Mouse (Mus musculus): Measurements from ENCODE around the gene Adgrl4. TPM values are rescaled to one million over a fixed set of nuclear protein-coding genes. Genes with fewer than 3 reads are reported as not detected.

Adgrl4 gene
- polyA plus RNA-seq, 1 experiment from 2014 or later = 4.2 TPM

GRCm38 (mm10) chr3:151431507-151431906, 6.2 kb upstream of the Adgrl4 start:
- 54% methylated on average over 2 of the region's 2 CpGs for WGBS
- no peak for TF ChIP-seq CTCF (IDR thresholded peaks at IDR 0.05; ENCODE audit: low read depth)
- no peak for ATAC-seq (ENCODE audit: low FRiP score, low TSS enrichment)

GRCm38 (mm10) chr3:151438364-151438763, 677 bp downstream of the Adgrl4 start:
- DNase-seq (ENCODE audit: low spot score) = no peak
- Histone ChIP-seq H3K4me1 (replicated peaks; ENCODE audit: control insufficient read depth, insufficient read depth) (no peaks in the 10 kb centered on the region), H3K27ac (replicated peaks) (no peak overlapping the region), H3K27me3 (ENCODE audit: control insufficient read depth, insufficient read depth, low read length) (no peaks in the 10 kb centered on the region), H3K4me2 (replicated peaks; ENCODE audit: low read depth) (no peak overlapping the region), H3K9me3 (ENCODE audit: control insufficient read depth, low read length) (no peaks in the 10 kb centered on the region), H3K4me3 (ENCODE audit: low read depth, low read length) (no peak overlapping the region), H3K36me3 (ENCODE audit: control insufficient read depth, insufficient read depth, low read length) (no peaks in the 10 kb centered on the region), H3K9ac (ENCODE audit: low read length) (no peak overlapping the region)
- no peak for TF ChIP-seq CTCF (IDR thresholded peaks at IDR 0.05; ENCODE audit: low read depth)
- no peak for TF ChIP-seq EP300 (optimal IDR thresholded peaks at IDR 0.05)
- no peak for ATAC-seq (ENCODE audit: low FRiP score, low TSS enrichment)
- WGBS = 61% methylated on average over 5 of the region's 5 CpGs

More at GRCm38 (mm10) chr3:151431507-151431906, 6.2 kb upstream of the Adgrl4 start:
- H3K9me3 ChIP-seq (ENCODE audit: control insufficient read depth, low read length) = no peaks in the 10 kb centered on the region
- no peak for DNase-seq (ENCODE audit: low spot score)
- no peaks in the 10 kb centered on the region for H3K36me3 ChIP-seq (ENCODE audit: control insufficient read depth, insufficient read depth, low read length)
- H3K4me1 ChIP-seq (replicated peaks; ENCODE audit: control insufficient read depth, insufficient read depth) = no peaks in the 10 kb centered on the region
- no peak overlapping the region for H3K27ac ChIP-seq (replicated peaks)
- H3K9ac ChIP-seq (ENCODE audit: low read length) = no peak overlapping the region
- H3K4me2 ChIP-seq (replicated peaks; ENCODE audit: low read depth) = no peak overlapping the region
- H3K4me3 ChIP-seq (ENCODE audit: low read depth, low read length) = no peak overlapping the region
- H3K27me3 ChIP-seq (ENCODE audit: control insufficient read depth, insufficient read depth, low read length) = no peaks in the 10 kb centered on the region

GRCm38 (mm10) chr3:151439976-151440375, 2.3 kb downstream of the Adgrl4 start:
- Histone ChIP-seq H3K36me3 (ENCODE audit: control insufficient read depth, insufficient read depth, low read length) (no peaks in the 10 kb centered on the region), H3K4me1 (replicated peaks; ENCODE audit: control insufficient read depth, insufficient read depth) (no peaks in the 10 kb centered on the region), H3K27me3 (ENCODE audit: control insufficient read depth, insufficient read depth, low read length) (no peaks in the 10 kb centered on the region), H3K4me2 (replicated peaks; ENCODE audit: low read depth) (no peak overlapping the region), H3K27ac (replicated peaks) (no peak overlapping the region), H3K9ac (ENCODE audit: low read length) (no peak overlapping the region), H3K4me3 (ENCODE audit: low read depth, low read length) (no peak overlapping the region), H3K9me3 (ENCODE audit: control insufficient read depth, low read length) (no peaks in the 10 kb centered on the region)
- DNase-seq (ENCODE audit: low spot score) (no peak), ATAC-seq (ENCODE audit: low FRiP score, low TSS enrichment) (no peak)
- WGBS = 64% methylated on average over 2 of the region's 2 CpGs
- TF ChIP-seq EP300 (optimal IDR thresholded peaks at IDR 0.05) (no peak), CTCF (IDR thresholded peaks at IDR 0.05; ENCODE audit: low read depth) (no peak)

- Histone ChIP-seq H3K9me3 (ENCODE audit: control insufficient read depth, low read length) (no peaks in the 10 kb centered on the region), H3K9ac (ENCODE audit: low read length) (no peak overlapping the region), H3K27ac (replicated peaks) (no peak overlapping the region), H3K4me1 (replicated peaks; ENCODE audit: control insufficient read depth, insufficient read depth) (no peaks in the 10 kb centered on the region), H3K27me3 (ENCODE audit: control insufficient read depth, insufficient read depth, low read length) (no peaks in the 10 kb centered on the region), H3K4me2 (replicated peaks; ENCODE audit: low read depth) (no peak overlapping the region), H3K36me3 (ENCODE audit: control insufficient read depth, insufficient read depth, low read length) (no peaks in the 10 kb centered on the region), H3K4me3 (ENCODE audit: low read depth, low read length) (no peak overlapping the region)
- no peak for ATAC-seq (ENCODE audit: low FRiP score, low TSS enrichment)
- WGBS = 75% methylated on average over 2 of the region's 2 CpGs
- no peak for DNase-seq (ENCODE audit: low spot score)
- TF ChIP-seq EP300 (optimal IDR thresholded peaks at IDR 0.05) = no peak
- TF ChIP-seq CTCF (IDR thresholded peaks at IDR 0.05; ENCODE audit: low read depth) = no peak
Measured at GRCm38 (mm10) chr3:151442026-151442425, 4.3 kb downstream of the Adgrl4 start.

GRCm38 (mm10) chr3:151443486-151443885, 5.8 kb downstream of the Adgrl4 start:
- TF ChIP-seq EP300 (optimal IDR thresholded peaks at IDR 0.05) = no peak
- TF ChIP-seq CTCF (IDR thresholded peaks at IDR 0.05; ENCODE audit: low read depth) = no peak
- Histone ChIP-seq H3K4me1 (replicated peaks; ENCODE audit: control insufficient read depth, insufficient read depth) (no peaks in the 10 kb centered on the region), H3K36me3 (ENCODE audit: control insufficient read depth, insufficient read depth, low read length) (no peaks in the 10 kb centered on the region), H3K27me3 (ENCODE audit: control insufficient read depth, insufficient read depth, low read length) (no peaks in the 10 kb centered on the region), H3K4me2 (replicated peaks; ENCODE audit: low read depth) (no peak overlapping the region), H3K27ac (replicated peaks) (no peak overlapping the region), H3K9ac (ENCODE audit: low read length) (no peak overlapping the region), H3K9me3 (ENCODE audit: control insufficient read depth, low read length) (no peaks in the 10 kb centered on the region), H3K4me3 (ENCODE audit: low read depth, low read length) (no peak overlapping the region)
- ATAC-seq (ENCODE audit: low FRiP score, low TSS enrichment) = no peak
- 64% methylated on average over 5 of the region's 5 CpGs for WGBS
- DNase-seq (ENCODE audit: low spot score) = no peak

- H3K9ac ChIP-seq (ENCODE audit: low read length) = no peak overlapping the region
- no peaks in the 10 kb centered on the region for H3K27me3 ChIP-seq (ENCODE audit: control insufficient read depth, insufficient read depth, low read length)
- TF ChIP-seq EP300 (optimal IDR thresholded peaks at IDR 0.05) = no peak
- no peak for TF ChIP-seq CTCF (IDR thresholded peaks at IDR 0.05; ENCODE audit: low read depth)
- H3K4me2 ChIP-seq (replicated peaks; ENCODE audit: low read depth) = no peak overlapping the region
- H3K9me3 ChIP-seq (ENCODE audit: control insufficient read depth, low read length) = no peaks in the 10 kb centered on the region
- no peak for ATAC-seq (ENCODE audit: low FRiP score, low TSS enrichment)
- H3K27ac ChIP-seq (replicated peaks) = no peak overlapping the region
- H3K4me1 ChIP-seq (replicated peaks; ENCODE audit: control insufficient read depth, insufficient read depth) = no peaks in the 10 kb centered on the region
- no peak overlapping the region for H3K4me3 ChIP-seq (ENCODE audit: low read depth, low read length)
- H3K36me3 ChIP-seq (ENCODE audit: control insufficient read depth, insufficient read depth, low read length) = no peaks in the 10 kb centered on the region
- WGBS = 82% methylated on average over 4 of the region's 4 CpGs
- DNase-seq (ENCODE audit: low spot score) = no peak
Measured at GRCm38 (mm10) chr3:151444284-151444683, 6.6 kb downstream of the Adgrl4 start.
